Mouse (Mus musculus): ENCODE measurements around the gene B4galnt4. TPM values are rescaled to one million over a fixed set of nuclear protein-coding genes. Genes with fewer than 3 reads are reported as not detected.
"Not testable (repeated sequence)": the region's sequence is repeated elsewhere in the genome, so short reads cannot be mapped to it uniquely, and the experiment has no call there.

Gene B4galnt4
- polyA plus RNA-seq, 1 experiment from 2014 or later: 65.7 TPM

DNA sequence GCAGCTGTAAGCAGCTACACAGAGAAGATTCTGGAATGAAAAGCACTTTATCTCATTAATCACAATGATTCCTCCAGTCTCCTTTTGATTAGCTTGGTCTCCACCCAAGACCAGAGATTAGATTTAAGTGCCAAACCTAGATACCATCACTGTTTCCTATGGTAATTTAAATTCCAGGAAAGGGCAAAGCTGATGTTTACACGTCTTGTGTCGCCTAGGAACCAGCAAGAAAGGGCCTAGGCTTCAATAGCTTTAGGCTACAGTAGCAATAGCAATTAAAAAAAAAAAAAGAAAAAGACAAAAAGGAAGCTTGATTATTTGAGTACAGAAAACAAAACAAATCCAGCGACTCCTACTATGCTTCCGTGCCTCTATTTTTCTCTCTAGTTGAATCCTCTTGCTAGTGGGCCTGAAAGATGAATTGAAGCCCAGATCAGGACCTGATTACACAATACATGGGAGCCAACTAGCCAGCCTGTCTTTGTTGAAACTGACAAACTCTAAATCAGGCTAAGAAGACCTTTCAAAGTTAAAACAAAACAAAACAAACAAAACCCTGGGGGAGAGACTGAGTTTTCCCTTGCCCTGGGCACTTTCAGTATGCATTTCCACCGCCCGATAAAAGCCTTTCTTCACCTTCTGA, 34.7 kb upstream of the B4galnt4 start:
- Histone ChIP-seq H3K4me3 (ENCODE audit: low read depth, low read length) (no peak overlapping the region), H3K27me3 (ENCODE audit: control insufficient read depth, insufficient read depth, low read depth, low read length) (no peaks in the 10 kb centered on the region), H3K9ac (ENCODE audit: low read depth, low read length) (no peak overlapping the region), H3K4me1 (ENCODE audit: control insufficient read depth, insufficient read depth, low read length) (peaks cover 11% of the 10 kb centered on the region), H3K4me2 (ENCODE audit: low read length) (no peak overlapping the region), H3K27ac (ENCODE audit: low read length) (peak overlapping the region; percentile 66), H3K36me3 (ENCODE audit: control insufficient read depth, insufficient read depth, low read length) (no peaks in the 10 kb centered on the region), H3K9me3 (replicated peaks; ENCODE audit: control insufficient read depth, low read length, poor library complexity, severe bottlenecking) (no peaks in the 10 kb centered on the region)
- WGBS: 21% methylated on average over 6 of the region's 6 CpGs
- no peak for ATAC-seq

DNA sequence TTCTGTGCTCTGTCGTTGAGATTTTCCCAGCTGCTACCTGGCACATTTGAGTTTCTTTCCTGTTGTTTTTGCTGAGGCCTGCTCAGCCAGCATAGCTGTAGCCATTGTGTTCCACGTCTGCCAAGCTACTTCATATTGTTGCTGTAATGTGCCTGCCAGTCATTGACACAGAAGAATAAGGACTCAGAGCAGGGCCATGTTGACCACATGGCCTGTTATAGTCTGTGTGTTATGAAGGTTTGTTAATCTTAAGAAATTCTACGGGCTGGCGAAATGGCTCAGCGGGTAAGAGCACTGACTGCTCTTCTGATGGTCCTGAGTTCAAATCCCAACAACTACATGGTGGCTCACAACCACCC, 34.2 kb upstream of the B4galnt4 start:
- no peak overlapping the region for H3K4me2 ChIP-seq (ENCODE audit: low read length)
- no peaks in the 10 kb centered on the region for H3K9me3 ChIP-seq (replicated peaks; ENCODE audit: control insufficient read depth, low read length, poor library complexity, severe bottlenecking)
- no peaks in the 10 kb centered on the region for H3K27me3 ChIP-seq (ENCODE audit: control insufficient read depth, insufficient read depth, low read depth, low read length)
- H3K9ac ChIP-seq (ENCODE audit: low read depth, low read length): no peak overlapping the region
- peaks cover 11% of the 10 kb centered on the region for H3K4me1 ChIP-seq (ENCODE audit: control insufficient read depth, insufficient read depth, low read length)
- no peak overlapping the region for H3K4me3 ChIP-seq (ENCODE audit: low read depth, low read length)
- no peaks in the 10 kb centered on the region for H3K36me3 ChIP-seq (ENCODE audit: control insufficient read depth, insufficient read depth, low read length)
- H3K27ac ChIP-seq (ENCODE audit: low read length): peak overlapping the region; percentile 66
- WGBS: 48% methylated on average over 5 of the region's 5 CpGs
- ATAC-seq: no peak

DNA sequence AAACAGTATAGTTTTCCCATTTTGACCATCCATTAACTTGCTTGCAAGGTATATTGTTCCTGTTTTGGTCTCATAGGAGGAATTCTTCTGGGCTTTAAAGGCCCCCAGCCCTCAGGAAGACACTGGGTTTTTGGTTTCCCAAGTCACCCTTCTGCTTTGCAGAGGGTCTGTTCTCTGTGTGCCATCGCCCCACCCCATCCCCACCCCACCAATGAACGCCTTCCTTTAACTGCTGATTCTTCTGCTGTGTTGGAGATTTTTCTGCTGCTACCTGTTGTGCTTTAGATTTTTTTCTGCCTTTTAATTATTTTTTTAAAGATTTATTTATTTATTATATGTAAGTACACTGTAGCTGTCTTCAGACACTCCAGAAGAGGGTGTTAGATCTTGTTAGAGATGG, 32.1 kb upstream of the B4galnt4 start, which contains the start of gene Gm17387:
Gene Gm17387 (plus strand): TSS at position 301 of the 400 bp plus-strand sequence.
- H3K4me1 ChIP-seq (ENCODE audit: control insufficient read depth, insufficient read depth, low read length): peaks cover 11% of the 10 kb centered on the region
- ATAC-seq: no peak
- no peaks in the 10 kb centered on the region for H3K36me3 ChIP-seq (ENCODE audit: control insufficient read depth, insufficient read depth, low read length)
- H3K9me3 ChIP-seq (replicated peaks; ENCODE audit: control insufficient read depth, low read length, poor library complexity, severe bottlenecking): no peaks in the 10 kb centered on the region
- no peak within 1 kb of the TSS for H3K4me2 ChIP-seq (ENCODE audit: low read length)
- no peaks in the 10 kb centered on the region for H3K27me3 ChIP-seq (ENCODE audit: control insufficient read depth, insufficient read depth, low read depth, low read length)
- WGBS: 97% methylated on average over 2 of the region's 2 CpGs
- no peak within 1 kb of the TSS for H3K27ac ChIP-seq (ENCODE audit: low read length)
- H3K4me3 ChIP-seq (ENCODE audit: low read depth, low read length): no peak within 1 kb of the TSS
- H3K9ac ChIP-seq (ENCODE audit: low read depth, low read length): no peak within 1 kb of the TSS

DNA sequence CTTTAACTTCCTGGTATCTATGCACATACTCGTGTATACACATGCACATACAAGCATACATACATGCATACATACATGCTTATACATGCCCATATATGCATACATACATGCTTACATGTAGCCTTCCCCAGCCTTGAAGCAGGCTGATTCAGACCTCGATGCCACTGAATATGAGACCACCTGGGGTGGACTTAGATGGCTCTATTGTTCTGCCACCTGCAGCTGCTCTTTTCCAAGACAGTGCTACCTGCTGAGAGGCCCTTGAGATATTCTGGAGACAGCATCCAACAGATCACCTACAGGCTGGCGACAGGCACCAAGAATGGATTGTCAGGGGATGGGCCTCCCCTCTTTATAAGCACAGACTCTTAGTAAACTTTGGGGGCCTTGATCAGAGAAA, 30.5 kb upstream of the B4galnt4 start:
- Histone ChIP-seq H3K9me3 (replicated peaks; ENCODE audit: control insufficient read depth, low read length, poor library complexity, severe bottlenecking) (no peaks in the 10 kb centered on the region), H3K4me2 (ENCODE audit: low read length) (no peak overlapping the region), H3K36me3 (ENCODE audit: control insufficient read depth, insufficient read depth, low read length) (no peaks in the 10 kb centered on the region), H3K9ac (ENCODE audit: low read depth, low read length) (no peak overlapping the region), H3K27me3 (ENCODE audit: control insufficient read depth, insufficient read depth, low read depth, low read length) (no peaks in the 10 kb centered on the region), H3K4me3 (ENCODE audit: low read depth, low read length) (no peak overlapping the region), H3K27ac (ENCODE audit: low read length) (no peak overlapping the region), H3K4me1 (ENCODE audit: control insufficient read depth, insufficient read depth, low read length) (peaks cover 7% of the 10 kb centered on the region)
- no peak for ATAC-seq
- WGBS: 35% methylated on average over 3 of the region's 3 CpGs

DNA sequence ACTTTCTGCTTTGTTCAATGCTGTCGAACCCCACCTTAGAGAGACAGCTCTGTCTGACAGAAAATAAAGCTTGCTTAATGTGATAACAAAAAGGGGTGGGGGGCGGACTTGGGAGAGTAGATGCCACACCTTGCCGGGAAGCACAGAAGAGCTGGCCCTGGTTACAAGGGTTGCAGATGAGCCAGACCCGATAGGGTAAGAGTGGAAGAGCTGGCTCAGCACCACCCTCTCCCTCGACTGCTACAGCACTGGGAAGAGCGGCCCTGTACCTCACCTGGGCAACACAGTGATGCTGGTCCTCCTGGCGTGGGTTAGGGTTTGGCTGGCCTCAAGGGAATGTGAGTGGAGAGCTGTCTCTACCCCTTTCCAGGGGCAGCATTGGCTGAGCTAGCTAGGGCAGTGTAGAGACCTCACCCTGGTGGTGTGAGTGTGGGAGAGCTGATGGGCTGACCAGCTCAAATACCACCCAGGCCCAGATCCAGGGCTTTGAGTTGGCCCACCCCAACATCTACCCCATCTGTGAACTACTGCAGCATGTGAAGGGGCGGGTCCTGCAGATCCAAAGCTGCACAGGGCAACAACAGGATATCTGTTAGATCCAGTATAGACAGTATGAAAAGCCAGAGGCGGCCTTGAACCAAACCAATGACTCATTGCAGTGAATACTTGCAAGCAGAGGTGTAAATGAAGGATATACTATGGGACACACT, 28.3 kb upstream of the B4galnt4 start:
- WGBS: 84% methylated on average over 9 of the region's 9 CpGs
- H3K9ac ChIP-seq (ENCODE audit: low read depth, low read length): no peak overlapping the region
- ATAC-seq: no peak
- H3K36me3 ChIP-seq (ENCODE audit: control insufficient read depth, insufficient read depth, low read length): no peaks in the 10 kb centered on the region
- H3K9me3 ChIP-seq (replicated peaks; ENCODE audit: control insufficient read depth, low read length, poor library complexity, severe bottlenecking): no peaks in the 10 kb centered on the region
- no peaks in the 10 kb centered on the region for H3K4me1 ChIP-seq (ENCODE audit: control insufficient read depth, insufficient read depth, low read length)
- H3K4me2 ChIP-seq (ENCODE audit: low read length): no peak overlapping the region
- H3K27me3 ChIP-seq (ENCODE audit: control insufficient read depth, insufficient read depth, low read depth, low read length): no peaks in the 10 kb centered on the region
- H3K4me3 ChIP-seq (ENCODE audit: low read depth, low read length): no peak overlapping the region
- no peak overlapping the region for H3K27ac ChIP-seq (ENCODE audit: low read length)

DNA sequence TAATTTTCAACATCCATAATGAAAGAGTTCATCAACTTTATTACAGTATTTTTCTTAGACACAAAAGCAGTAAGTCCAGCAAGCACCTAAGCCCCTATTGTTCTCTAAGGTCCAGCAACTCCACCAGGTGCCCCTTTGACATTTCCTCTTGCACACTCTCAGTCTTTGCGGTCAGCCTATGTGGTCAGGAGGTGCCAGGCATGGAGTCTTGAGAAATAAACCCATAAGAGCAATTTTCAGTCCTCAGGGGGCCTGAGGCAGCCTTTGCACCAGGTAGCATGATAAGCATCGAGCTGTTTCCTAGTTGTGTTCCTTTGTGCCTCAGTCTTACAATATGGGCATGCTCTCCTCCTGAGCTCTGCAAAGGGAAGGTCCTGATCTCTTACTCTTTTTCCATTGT, 24.3 kb upstream of the B4galnt4 start:
- H3K27ac ChIP-seq (ENCODE audit: low read length); H3K27me3 ChIP-seq (ENCODE audit: control insufficient read depth, insufficient read depth, low read depth, low read length); H3K9me3 ChIP-seq (replicated peaks; ENCODE audit: control insufficient read depth, low read length, poor library complexity, severe bottlenecking); H3K4me3 ChIP-seq (ENCODE audit: low read depth, low read length); H3K4me2 ChIP-seq (ENCODE audit: low read length); H3K4me1 ChIP-seq (ENCODE audit: control insufficient read depth, insufficient read depth, low read length); H3K9ac ChIP-seq (ENCODE audit: low read depth, low read length); H3K36me3 ChIP-seq (ENCODE audit: control insufficient read depth, insufficient read depth, low read length); ATAC-seq: not testable (repeated sequence)
- WGBS: 75% methylated on average over 1 of the region's 2 CpGs

DNA sequence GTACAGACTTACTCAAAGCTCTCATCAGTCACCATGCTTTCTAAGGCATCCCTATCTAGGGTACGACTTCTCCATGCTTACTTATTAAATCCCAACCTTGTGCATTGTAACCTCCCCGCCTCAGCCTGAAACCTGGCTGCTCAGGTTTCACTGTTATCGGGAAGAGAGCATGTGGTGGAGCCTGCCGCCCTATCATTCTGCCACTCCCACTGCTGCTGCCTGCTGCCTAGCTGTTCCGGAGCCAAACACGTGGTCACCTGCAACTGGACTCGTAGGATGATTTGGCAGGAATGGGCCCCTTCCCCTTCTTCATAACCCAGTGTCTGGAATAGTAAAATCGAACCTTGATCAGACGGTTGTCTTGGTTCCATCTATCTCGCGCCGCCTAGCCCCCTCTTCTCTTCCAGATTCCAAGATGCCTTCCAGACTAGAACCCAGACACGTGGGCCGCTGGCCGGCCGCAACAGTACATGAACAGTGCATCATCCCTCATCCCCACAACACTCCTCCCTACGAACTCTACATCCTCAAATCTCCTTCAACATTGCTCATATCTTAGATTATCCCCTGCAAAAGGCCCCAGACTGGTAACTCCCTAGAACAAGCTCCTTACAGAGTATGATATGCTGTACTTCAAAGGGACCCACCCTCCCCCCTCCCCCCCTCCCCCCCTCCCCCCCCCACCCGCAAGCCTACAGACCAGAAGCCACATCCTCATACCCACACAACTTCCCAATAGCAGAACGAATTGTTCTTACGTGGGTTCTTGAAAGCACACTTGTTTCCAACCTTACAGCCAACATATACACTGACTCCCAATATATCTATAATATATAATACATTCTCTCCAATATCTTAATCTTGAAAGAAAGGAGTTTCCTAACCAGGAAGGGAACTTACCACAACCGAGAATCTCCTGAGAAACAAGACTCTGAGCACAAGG, 22.5 kb upstream of the B4galnt4 start:
- Histone ChIP-seq H3K4me3 (ENCODE audit: low read depth, low read length) (no peak overlapping the region), H3K4me2 (ENCODE audit: low read length) (no peak overlapping the region), H3K27me3 (ENCODE audit: control insufficient read depth, insufficient read depth, low read depth, low read length) (no peaks in the 10 kb centered on the region), H3K36me3 (ENCODE audit: control insufficient read depth, insufficient read depth, low read length) (no peaks in the 10 kb centered on the region), H3K27ac (ENCODE audit: low read length) (no peak overlapping the region), H3K9ac (ENCODE audit: low read depth, low read length) (no peak overlapping the region), H3K4me1 (ENCODE audit: control insufficient read depth, insufficient read depth, low read length) (no peaks in the 10 kb centered on the region), H3K9me3 (replicated peaks; ENCODE audit: control insufficient read depth, low read length, poor library complexity, severe bottlenecking) (no peaks in the 10 kb centered on the region)
- no peak for ATAC-seq
- 88% methylated on average over 20 of the region's 21 CpGs for WGBS

DNA sequence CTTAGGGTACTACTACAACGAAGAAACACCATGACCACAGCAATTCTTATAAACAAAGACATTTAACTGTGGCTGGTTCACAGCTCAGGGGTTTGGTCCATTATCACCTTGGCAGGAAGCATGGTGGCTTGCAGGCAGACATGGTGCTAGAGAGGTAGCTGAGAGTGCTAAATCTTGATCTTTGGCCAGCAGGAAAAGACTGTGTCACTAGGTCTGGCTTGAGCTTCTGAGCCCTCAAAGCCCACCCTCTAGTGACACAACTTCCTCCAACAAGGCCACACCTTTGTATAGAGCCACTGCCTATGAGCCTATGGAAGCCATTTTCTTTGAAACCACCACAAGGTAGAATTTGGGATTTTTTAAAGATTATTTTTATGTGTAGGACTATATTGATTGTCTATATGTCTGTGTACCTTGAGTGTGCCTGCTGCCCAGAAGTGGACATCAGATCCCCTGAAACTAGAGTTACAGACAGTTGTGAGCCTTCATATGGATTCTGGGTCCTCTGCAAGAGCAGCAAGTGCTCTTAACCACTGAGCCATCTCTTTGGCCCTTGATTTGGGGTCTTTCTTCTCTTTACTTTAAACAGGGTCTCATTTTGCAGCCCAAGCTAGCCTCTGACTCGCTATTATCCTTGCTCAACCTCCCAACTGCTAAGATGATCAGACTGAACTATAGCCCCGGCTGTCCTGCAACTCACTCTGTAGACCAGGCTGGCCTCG, 21.4 kb upstream of the B4galnt4 start:
- Histone ChIP-seq H3K36me3 (ENCODE audit: control insufficient read depth, insufficient read depth, low read length) (no peaks in the 10 kb centered on the region), H3K9ac (ENCODE audit: low read depth, low read length) (no peak overlapping the region), H3K27me3 (ENCODE audit: control insufficient read depth, insufficient read depth, low read depth, low read length) (no peaks in the 10 kb centered on the region), H3K9me3 (replicated peaks; ENCODE audit: control insufficient read depth, low read length, poor library complexity, severe bottlenecking) (no peaks in the 10 kb centered on the region), H3K4me3 (ENCODE audit: low read depth, low read length) (no peak overlapping the region), H3K27ac (ENCODE audit: low read length) (no peak overlapping the region), H3K4me2 (ENCODE audit: low read length) (no peak overlapping the region), H3K4me1 (ENCODE audit: control insufficient read depth, insufficient read depth, low read length) (no peaks in the 10 kb centered on the region)
- WGBS: 95% methylated on average over 4 of the region's 4 CpGs
- ATAC-seq: no peak

All from midbrain, embryonic 16.5 days (tissue).